Mouse (Mus musculus) ES-Bruce4 (cell line): Measurements from ENCODE around the gene Wbp1. TPM values are rescaled to one million over a fixed set of nuclear protein-coding genes. Genes with fewer than 3 reads are reported as not detected.
A peak's percentile ranks its signal among the peaks of the same experiment; 100 is the strongest.

Source experiments
- H3K27ac ChIP-seq: 2 replicates; pipeline ENCODE4 v1.5.1; 2012; ENCODE audit warnings: low read length, inconsistent platforms; ENCODE audit not compliant: insufficient read depth
- H3K27me3 ChIP-seq: 2 replicates; pipeline ENCODE4 v1.6.1; 2012; ENCODE audit warnings: mild to moderate bottlenecking, low read length, inconsistent platforms; ENCODE audit not compliant: control insufficient read depth, poor library complexity, insufficient read depth, severe bottlenecking
- H3K36me3 ChIP-seq: 2 replicates; pipeline ENCODE4 v1.6.1; 2012; ENCODE audit warnings: inconsistent platforms, mild to moderate bottlenecking, low read length, moderate library complexity; ENCODE audit not compliant: control insufficient read depth, poor library complexity, insufficient read depth, severe bottlenecking
- H3K4me1 ChIP-seq: one replicate; pipeline ENCODE4 v1.8.1; 2011; ENCODE audit warnings: low read length; ENCODE audit not compliant: control insufficient read depth, insufficient read depth
- H3K4me3 ChIP-seq: 2 replicates; pipeline ENCODE4 v1.5.1; 2011; ENCODE audit warnings: low read depth, mild to moderate bottlenecking, low read length
- H3K9ac ChIP-seq: 2 replicates; pipeline ENCODE4 v1.6.1; 2012; ENCODE audit warnings: low read depth, mild to moderate bottlenecking, inconsistent platforms; ENCODE audit not compliant: poor library complexity, severe bottlenecking
- H3K9me3 ChIP-seq: replicated peaks from 2 replicates; pipeline ENCODE4 v1.6.1; 2012; ENCODE audit warnings: mild to moderate bottlenecking, low read length, inconsistent platforms; ENCODE audit not compliant: control insufficient read depth, poor library complexity, insufficient read depth, severe bottlenecking
- CTCF ChIP-seq: IDR thresholded peaks from one replicate; pipeline ENCODE4 v1.8.1; 2011; ENCODE audit warnings: low read depth, low read length
- EP300 ChIP-seq: IDR thresholded peaks from 2 replicates; pipeline ENCODE4 v1.6.1; 2011; ENCODE audit warnings: low read depth, low read length; ENCODE audit not compliant: insufficient read depth
- POLR2A ChIP-seq: IDR thresholded peaks from one replicate; pipeline ENCODE4 v1.8.1; 2011; ENCODE audit warnings: low read length; ENCODE audit not compliant: insufficient read depth
- polyA plus RNA-seq: library from polyadenylated mRNA; stranded (reverse); fragments of >200 nt; gene quantifications from 2 replicates; pipeline ENCODE4 v1.2.4, GENCODE M21; 2011; ENCODE audit warnings: low read depth; ENCODE audit not compliant: missing spikeins, insufficient read depth, insufficient read length

Wbp1 gene
- polyA plus RNA-seq, 1 experiment = 26.7 TPM

DNA sequence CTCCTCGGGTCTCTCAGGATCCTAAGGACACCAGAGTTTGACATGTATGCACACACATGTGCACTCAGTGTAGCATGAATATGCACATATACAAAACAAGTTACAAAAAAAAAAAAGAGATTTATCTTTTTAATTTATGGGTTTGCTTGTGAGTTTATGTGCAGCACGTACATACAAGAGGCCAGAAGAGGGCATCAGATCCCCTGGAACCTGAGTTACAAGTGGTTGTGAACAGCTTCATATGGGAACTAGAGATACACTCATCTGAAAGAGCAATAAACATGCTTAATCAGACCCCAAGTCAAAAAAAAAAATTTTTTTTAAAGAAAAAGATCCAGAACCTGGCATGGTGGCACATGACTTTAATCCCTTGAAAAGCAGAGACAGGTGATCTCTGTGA lies 46.4 kb downstream of the Wbp1 start:
- TF ChIP-seq CTCF = no peak
- no peak for TF ChIP-seq POLR2A
- TF ChIP-seq EP300 = no peak
- H3K9me3 ChIP-seq = no peaks in the 10 kb centered on the region
- H3K27me3 ChIP-seq = peaks cover 11% of the 10 kb centered on the region
- no peaks in the 10 kb centered on the region for H3K36me3 ChIP-seq
- H3K27ac ChIP-seq = no peak overlapping the region
- no peaks in the 10 kb centered on the region for H3K4me1 ChIP-seq
- no peak overlapping the region for H3K9ac ChIP-seq
- no peak overlapping the region for H3K4me3 ChIP-seq

- Histone ChIP-seq H3K9ac (no peak overlapping the region), H3K4me1 (no peaks in the 10 kb centered on the region), H3K27me3 (peaks cover 35% of the 10 kb centered on the region), H3K36me3 (no peaks in the 10 kb centered on the region), H3K4me3 (peak overlapping the region; percentile 30; the same call in 1 of the 2 replicates), H3K27ac (no peak overlapping the region), H3K9me3 (no peaks in the 10 kb centered on the region)
- TF ChIP-seq POLR2A (no peak), EP300 (no peak), CTCF (no peak)
Measured at GRCm38 (mm10) chr6:83071220-83071619, 50.1 kb downstream of the Wbp1 start.

- Histone ChIP-seq H3K36me3 (no peaks in the 10 kb centered on the region), H3K27ac (no peak overlapping the region), H3K27me3 (peaks cover 35% of the 10 kb centered on the region), H3K9ac (peak overlapping the region; percentile 71), H3K4me3 (peak overlapping the region; percentile 30), H3K4me1 (no peaks in the 10 kb centered on the region), H3K9me3 (no peaks in the 10 kb centered on the region)
- no peak for TF ChIP-seq POLR2A
- TF ChIP-seq CTCF = no peak
- no peak for TF ChIP-seq EP300
Measured at GRCm38 (mm10) chr6:83070311-83071219, 50.8 kb downstream of the Wbp1 start.

- peaks cover 35% of the 10 kb centered on the region for H3K27me3 ChIP-seq
- H3K4me1 ChIP-seq = no peaks in the 10 kb centered on the region
- peak within 1 kb of the TSS; percentile 65 for H3K4me3 ChIP-seq
- TF ChIP-seq CTCF (no peak), POLR2A (no peak), EP300 (no peak)
- peak within 1 kb of the TSS; percentile 71 for H3K9ac ChIP-seq
- no peaks in the 10 kb centered on the region for H3K9me3 ChIP-seq
- H3K27ac ChIP-seq = no peak within 1 kb of the TSS
- H3K36me3 ChIP-seq = no peaks in the 10 kb centered on the region
Measured at GRCm38 (mm10) chr6:83070247-83070310, 51.3 kb downstream of the Wbp1 start, which contains the start of gene Tlx2. Tlx2 (minus strand) TSS chr6:83070293.

GRCm38 (mm10) chr6:83069488-83070246 lies 51.7 kb downstream of the Wbp1 start:
- TF ChIP-seq EP300 (no peak), CTCF (no peak), POLR2A (no peak)
- Histone ChIP-seq H3K9me3 (no peaks in the 10 kb centered on the region), H3K9ac (peak overlapping the region; percentile 71), H3K27ac (no peak overlapping the region), H3K4me1 (no peaks in the 10 kb centered on the region), H3K4me3 (peak overlapping the region; percentile 65), H3K27me3 (peaks cover 35% of the 10 kb centered on the region), H3K36me3 (no peaks in the 10 kb centered on the region)

Other genes with a start within 250 kb of the Wbp1 start
- gene Sema4f, start 181.8 kb downstream of the Wbp1 start, polyA plus RNA-seq = 1.2 and 1.9 TPM in 2 replicates
- gene M1ap, start 174.7 kb downstream of the Wbp1 start, polyA plus RNA-seq = 2.2 and 2.3 TPM in 2 replicates
- gene Dok1, start 88.1 kb downstream of the Wbp1 start, polyA plus RNA-seq = 4.7 and 4.8 TPM in 2 replicates
- gene Loxl3, start 87.4 kb downstream of the Wbp1 start, polyA plus RNA-seq = 2.2 and 3.1 TPM in 2 replicates
- gene Aup1, start 67.0 kb downstream of the Wbp1 start, polyA plus RNA-seq = 42.4 and 44.3 TPM in 2 replicates
- gene Htra2, start 66.3 kb downstream of the Wbp1 start, polyA plus RNA-seq = 36.8 and 37.4 TPM in 2 replicates
- gene Dqx1, start 63.7 kb downstream of the Wbp1 start, polyA plus RNA-seq = 2.9 and 3.7 TPM in 2 replicates
- not detected in 2 replicates for gene Tlx2, start 51.3 kb downstream of the Wbp1 start, polyA plus RNA-seq
- 14.7 and 21.3 TPM in 2 replicates for gene Pcgf1, start 43.7 kb downstream of the Wbp1 start, polyA plus RNA-seq
- gene Lbx2, start 35.2 kb downstream of the Wbp1 start, polyA plus RNA-seq = not detected in 2 replicates
- gene Ccdc142, start 20.0 kb downstream of the Wbp1 start, polyA plus RNA-seq = not detected in 2 replicates
- 0.45 and 1.2 TPM in 2 replicates for gene Gm42688, start 19.9 kb downstream of the Wbp1 start, polyA plus RNA-seq
- gene Mrpl53, start 12.5 kb downstream of the Wbp1 start, polyA plus RNA-seq = 29.5 and 36.4 TPM in 2 replicates
- gene Mogs, start 6.1 kb downstream of the Wbp1 start, polyA plus RNA-seq = 23.3 and 25.4 TPM in 2 replicates
- 9.0 and 11.6 TPM in 2 replicates for gene Ino80b, start 3.9 kb upstream of the Wbp1 start, polyA plus RNA-seq
- gene Rtkn, start 13.9 kb upstream of the Wbp1 start, polyA plus RNA-seq = 10.4 and 10.5 TPM in 2 replicates
- gene Wdr54, start 34.8 kb upstream of the Wbp1 start, polyA plus RNA-seq = 7.3 and 7.9 TPM in 2 replicates
- gene 1700003E16Rik, start 34.8 kb upstream of the Wbp1 start, polyA plus RNA-seq = not detected in 2 replicates
- 41.5 and 52.4 TPM in 2 replicates for gene Dctn1, start 44.4 kb upstream of the Wbp1 start, polyA plus RNA-seq
- gene Slc4a5, start 98.3 kb upstream of the Wbp1 start, polyA plus RNA-seq = 2.1 and 3.8 TPM in 2 replicates
- 58.4 and 63.8 TPM in 2 replicates for gene Mthfd2, start 204.3 kb upstream of the Wbp1 start, polyA plus RNA-seq
- gene Mob1a, start 204.5 kb upstream of the Wbp1 start, polyA plus RNA-seq = 49.5 and 62.1 TPM in 2 replicates
- 37.9 and 38.1 TPM in 2 replicates for gene Bola3, start 227.6 kb upstream of the Wbp1 start, polyA plus RNA-seq